Mouse (Mus musculus) thymus, postnatal 10 days (tissue): Measurements from ENCODE around the gene Mlh3.
A peak's percentile ranks its signal among the peaks of the same experiment; 100 is the strongest.

Experiments used
- DNase-seq, 2 experiments: peaks; one replicate each; pipeline ENCODE4 v3.0.0; 2021; ENCODE audit warnings: low spot score in 2 of 2

Mlh3 gene

GRCm38 (mm10) chr12:85280845-85281651 lies 10.6 kb upstream of the Mlh3 start:
- DNase-seq = no peak

GRCm38 (mm10) chr12:85280105-85280844 lies 9.9 kb upstream of the Mlh3 start:
- DNase-seq = peak; percentile 96

- DNase-seq = no peak
These were observed 9.1 kb upstream of the Mlh3 start for GRCm38 (mm10) chr12:85279396-85280080.

GRCm38 (mm10) chr12:85278919-85279318 lies 8.5 kb upstream of the Mlh3 start:
- DNase-seq = no peak

GRCm38 (mm10) chr12:85276273-85276672 lies 5.9 kb upstream of the Mlh3 start:
- DNase-seq = no peak

GRCm38 (mm10) chr12:85273508-85273907 lies 3.1 kb upstream of the Mlh3 start:
- no peak for DNase-seq

GRCm38 (mm10) chr12:85271843-85272206 lies 1.4 kb upstream of the Mlh3 start:
- DNase-seq = no peak

GRCm38 (mm10) chr12:85271132-85271842 lies 888 bp upstream of the Mlh3 start:
- DNase-seq = no peak

GRCm38 (mm10) chr12:85269821-85270220 lies 578 bp downstream of the Mlh3 start:
- no peak for DNase-seq

GRCm38 (mm10) chr12:85266248-85266647 lies 4.2 kb downstream of the Mlh3 start:
- no peak for DNase-seq

GRCm38 (mm10) chr12:85264940-85265339 lies 5.5 kb downstream of the Mlh3 start:
- DNase-seq = no peak

- no peak for DNase-seq
These were observed 5.9 kb downstream of the Mlh3 start for GRCm38 (mm10) chr12:85264531-85264930.

- DNase-seq = no peak
These were observed 7.2 kb downstream of the Mlh3 start for GRCm38 (mm10) chr12:85263190-85263589.

GRCm38 (mm10) chr12:85262489-85262888 lies 7.9 kb downstream of the Mlh3 start:
- no peak for DNase-seq

GRCm38 (mm10) chr12:85257008-85257639 lies 13.3 kb downstream of the Mlh3 start:
- DNase-seq = peak in 1 of 2 experiments; percentile 23

GRCm38 (mm10) chr12:85256074-85256751 lies 14.2 kb downstream of the Mlh3 start:
- DNase-seq = no peak

- DNase-seq = no peak
These were observed 18.3 kb downstream of the Mlh3 start for GRCm38 (mm10) chr12:85252083-85252482.

- no peak for DNase-seq
These were observed 32.8 kb downstream of the Mlh3 start for GRCm38 (mm10) chr12:85237553-85237952.

- DNase-seq = no peak
These were observed 36.7 kb downstream of the Mlh3 start for GRCm38 (mm10) chr12:85233376-85234358.
